Mouse (Mus musculus) stomach, postnatal 0 days (tissue): ENCODE data around the gene Adcy2. TPM values are rescaled to one million over a fixed set of nuclear protein-coding genes. Genes with fewer than 3 reads are reported as not detected.

Experiments used
- ATAC-seq: fragments of 200-750 bp; cut with Nextera tagmentation; 2 replicates; pipeline ENCODE4 v1.8.0; 2017; ENCODE audit not compliant: low FRiP score, low TSS enrichment
- DNase-seq: peaks from one replicate; pipeline ENCODE4 v3.0.0-alpha.2; 2016; ENCODE audit warnings: low spot score
- H3K27ac ChIP-seq: fragments of 300-500 bp; sonication (generic); replicated peaks from 2 replicates; pipeline ENCODE4 v1.5.1; 2014; ENCODE audit warnings: mild to moderate bottlenecking, control low read depth
- H3K27me3 ChIP-seq: fragments of 300-500 bp; sonication (generic); 2 replicates; pipeline ENCODE4 v1.6.1; 2014; ENCODE audit warnings: low read length; ENCODE audit not compliant: control insufficient read depth, insufficient read depth
- H3K36me3 ChIP-seq: fragments of 300-500 bp; sonication (generic); 2 replicates; pipeline ENCODE4 v1.6.1; 2014; ENCODE audit warnings: low read length, mixed read lengths; ENCODE audit not compliant: control insufficient read depth, insufficient read depth
- H3K4me1 ChIP-seq: fragments of 300-500 bp; sonication (generic); replicated peaks from 2 replicates; pipeline ENCODE4 v1.6.1; 2014; ENCODE audit warnings: antibody characterized with exemption; ENCODE audit not compliant: control insufficient read depth, insufficient read depth
- H3K4me2 ChIP-seq: fragments of 300-500 bp; sonication (generic); replicated peaks from 2 replicates; pipeline ENCODE4 v1.6.1; 2014; ENCODE audit warnings: low read depth, mild to moderate bottlenecking, control low read depth, moderate library complexity
- H3K4me3 ChIP-seq: fragments of 300-500 bp; sonication (generic); 2 replicates; pipeline ENCODE4 v1.5.1; 2014; ENCODE audit warnings: low read depth, low read length, control low read depth
- H3K9ac ChIP-seq: fragments of 300-500 bp; sonication (generic); 2 replicates; pipeline ENCODE4 v1.6.1; 2014; ENCODE audit warnings: mild to moderate bottlenecking, low read length, control low read depth, mixed read lengths
- H3K9me3 ChIP-seq: fragments of 300-500 bp; sonication (generic); 2 replicates; pipeline ENCODE4 v1.6.1; 2016; ENCODE audit warnings: low read length; ENCODE audit not compliant: control insufficient read depth
- CTCF ChIP-seq: IDR thresholded peaks from 2 replicates; pipeline ENCODE4 v1.5.1; 2016; ENCODE audit warnings: antibody characterized with exemption, low read depth, mild to moderate bottlenecking, moderate library complexity
- EP300 ChIP-seq: optimal IDR thresholded peaks from 2 replicates; pipeline ENCODE3; 2016; ENCODE audit warnings: antibody characterized with exemption
- WGBS: fragments of 180-500 bp; shearing (Covaris S2); extraction: QIAGEN DNeasy Blood & Tissue Kit; methylation state at CpG from one replicate; pipeline ENCODE4 v1.1.7; 2014; 5-methylcytosine and 5-hydroxymethylcytosine counted together
- polyA plus RNA-seq: library from polyadenylated mRNA; unstranded; fragments of >200 nt; fragmentation: Nextera tagmentation; extraction: Ambion mirVana; gene quantifications from 2 replicates; pipeline ENCODE4 v1.2.1, GENCODE M21; 2015

Gene Adcy2
- polyA plus RNA-seq, 1 experiment from 2014 or later, result 3.7 TPM

GRCm38 (mm10) chr13:68928469-68928868, 70.9 kb downstream of the Adcy2 start:
- TF ChIP-seq EP300 (no peak), CTCF (no peak)
- no peaks in the 10 kb centered on the region for H3K4me1 ChIP-seq
- DNase-seq, result no peak
- H3K4me2 ChIP-seq, result no peak overlapping the region
- H3K27ac ChIP-seq, result no peak overlapping the region
- H3K9me3 ChIP-seq, result 0 out of 2 replicates have a peak, but pooled peaks cover 3% of the 10 kb centered on the region
- no peak overlapping the region for H3K9ac ChIP-seq
- no peaks in the 10 kb centered on the region for H3K36me3 ChIP-seq
- WGBS, result 78% methylated on average over 6 of the region's 6 CpGs
- H3K27me3 ChIP-seq, result no peaks in the 10 kb centered on the region
- H3K4me3 ChIP-seq, result no peak overlapping the region
- ATAC-seq, result no peak

GRCm38 (mm10) chr13:68913666-68914288, 85.6 kb downstream of the Adcy2 start:
- 75% methylated on average over 11 of the region's 11 CpGs for WGBS
- Histone ChIP-seq H3K27me3 (no peaks in the 10 kb centered on the region), H3K4me2 (no peak overlapping the region), H3K27ac (no peak overlapping the region), H3K36me3 (no peaks in the 10 kb centered on the region), H3K4me3 (no peak overlapping the region), H3K4me1 (no peaks in the 10 kb centered on the region), H3K9me3 (no peaks in the 10 kb centered on the region), H3K9ac (no peak overlapping the region)
- no peak for DNase-seq
- ATAC-seq, result no peak
- TF ChIP-seq EP300 (no peak), CTCF (no peak)

- WGBS, result 69% methylated on average over 1 of the region's 1 CpGs
- H3K27me3 ChIP-seq, result no peaks in the 10 kb centered on the region
- no peaks in the 10 kb centered on the region for H3K4me1 ChIP-seq
- no peak overlapping the region for H3K4me2 ChIP-seq
- no peak for ATAC-seq
- TF ChIP-seq CTCF, result no peak
- no peak for TF ChIP-seq EP300
- H3K36me3 ChIP-seq, result no peaks in the 10 kb centered on the region
- H3K4me3 ChIP-seq, result no peak overlapping the region
- no peak overlapping the region for H3K27ac ChIP-seq
- no peaks in the 10 kb centered on the region for H3K9me3 ChIP-seq
- no peak for DNase-seq
- H3K9ac ChIP-seq, result no peak overlapping the region
Observed at GRCm38 (mm10) chr13:68906667-68907066, 92.7 kb downstream of the Adcy2 start.

GRCm38 (mm10) chr13:68902708-68903107, 96.6 kb downstream of the Adcy2 start:
- Histone ChIP-seq H3K27ac (no peak overlapping the region), H3K36me3 (no peaks in the 10 kb centered on the region), H3K27me3 (no peaks in the 10 kb centered on the region), H3K4me3 (no peak overlapping the region), H3K9ac (no peak overlapping the region), H3K9me3 (no peaks in the 10 kb centered on the region), H3K4me2 (no peak overlapping the region), H3K4me1 (no peaks in the 10 kb centered on the region)
- WGBS, result 85% methylated on average over 1 of the region's 1 CpGs
- no peak for DNase-seq
- no peak for ATAC-seq
- TF ChIP-seq CTCF, result no peak

GRCm38 (mm10) chr13:68889929-68890593, 109.3 kb downstream of the Adcy2 start:
- 48% methylated on average over 9 of the region's 9 CpGs for WGBS
- no peaks in the 10 kb centered on the region for H3K4me1 ChIP-seq
- H3K9ac ChIP-seq, result no peak overlapping the region
- no peaks in the 10 kb centered on the region for H3K27me3 ChIP-seq
- ATAC-seq (no peak), DNase-seq (no peak)
- no peaks in the 10 kb centered on the region for H3K36me3 ChIP-seq
- H3K4me2 ChIP-seq, result no peak overlapping the region
- H3K9me3 ChIP-seq, result no peaks in the 10 kb centered on the region
- no peak overlapping the region for H3K4me3 ChIP-seq
- TF ChIP-seq CTCF (no peak), EP300 (no peak)
- H3K27ac ChIP-seq, result no peak overlapping the region

- 85% methylated on average over 6 of the region's 6 CpGs for WGBS
- Histone ChIP-seq H3K9ac (no peak overlapping the region), H3K4me3 (no peak overlapping the region), H3K4me2 (no peak overlapping the region), H3K27me3 (no peaks in the 10 kb centered on the region), H3K36me3 (no peaks in the 10 kb centered on the region), H3K27ac (no peak overlapping the region), H3K4me1 (no peaks in the 10 kb centered on the region), H3K9me3 (no peaks in the 10 kb centered on the region)
- no peak for ATAC-seq
- no peak for DNase-seq
- no peak for TF ChIP-seq EP300
- no peak for TF ChIP-seq CTCF
Observed at GRCm38 (mm10) chr13:68868776-68869175, 130.6 kb downstream of the Adcy2 start.
